14 mouse cellular contexts compared by ENCODE assay signal in the genomic region with DNA sequence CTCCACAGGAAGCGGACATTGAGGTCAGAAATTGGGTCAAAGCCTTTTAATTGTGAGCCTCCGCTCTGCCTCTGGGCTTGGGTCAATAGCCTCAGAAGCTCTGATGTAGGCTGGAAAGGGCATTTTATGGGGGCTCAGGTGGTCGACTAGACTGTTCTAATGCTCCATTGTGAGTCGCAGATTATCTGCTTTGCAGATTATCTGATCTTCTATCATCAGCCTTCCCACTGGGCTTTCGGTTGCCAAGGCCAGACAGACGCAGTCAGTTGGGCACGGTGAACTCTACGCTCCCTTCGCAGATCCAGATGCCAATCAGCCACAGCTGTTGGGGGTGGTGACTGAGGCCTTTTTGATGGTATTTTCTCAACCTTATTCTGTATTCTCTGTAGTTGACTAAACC.
"Had no signal": no experiment of that assay in that cellular context is flagged by ENCODE, and none has a peak within 500 bp of the region (broad histone marks: within the 10 kb centered on the region; RNA-seq: fewer than 3 reads in every experiment).

No protein-coding gene starts in this region.

- H3K36me3 ChIP-seq: limb, embryonic 10.5 days; liver, embryonic 15.5 days had no signal

- H3K9ac ChIP-seq: liver, embryonic 15.5 days had no signal

- H3K27me3 ChIP-seq: liver, embryonic 15.5 days had no signal

- H3K4me3 ChIP-seq: layer of hippocampus, adult 2 months; limb, embryonic 10.5 days; liver, embryonic 15.5 days had no signal

- DNase-seq: kidney, adult 9 months; kidney, postnatal 4 days; lung, adult 2 months; lung, postnatal 36 days; right cerebral cortex, postnatal 14 days; thymus, postnatal 36 days had no signal

- H3K4me2 ChIP-seq: liver, embryonic 11.5 days; liver, embryonic 15.5 days had no signal

- ATAC-seq: inflammation-experienced regulatory T-cells, adult 6 months; intestine, postnatal 0 days; lung, postnatal 0 days had no signal

- H3K9me3 ChIP-seq: limb, embryonic 10.5 days; liver, embryonic 15.5 days had no signal

- H3K27ac ChIP-seq: kidney, postnatal 0 days; layer of hippocampus, adult 2 months; limb, embryonic 10.5 days; liver, embryonic 15.5 days had no signal

- H3K4me1 ChIP-seq: liver, embryonic 15.5 days had no signal
